Mouse (Mus musculus): ENCODE results near the gene Rnf39. TPM values are rescaled to one million over a fixed set of nuclear protein-coding genes. Genes with fewer than 3 reads are reported as not detected.

The Rnf39 gene
- not detected in 2 replicates for polyA plus RNA-seq (2012; ENCODE audit: insufficient read depth, insufficient read length, low replicate concordance, missing spikeins)

DNA sequence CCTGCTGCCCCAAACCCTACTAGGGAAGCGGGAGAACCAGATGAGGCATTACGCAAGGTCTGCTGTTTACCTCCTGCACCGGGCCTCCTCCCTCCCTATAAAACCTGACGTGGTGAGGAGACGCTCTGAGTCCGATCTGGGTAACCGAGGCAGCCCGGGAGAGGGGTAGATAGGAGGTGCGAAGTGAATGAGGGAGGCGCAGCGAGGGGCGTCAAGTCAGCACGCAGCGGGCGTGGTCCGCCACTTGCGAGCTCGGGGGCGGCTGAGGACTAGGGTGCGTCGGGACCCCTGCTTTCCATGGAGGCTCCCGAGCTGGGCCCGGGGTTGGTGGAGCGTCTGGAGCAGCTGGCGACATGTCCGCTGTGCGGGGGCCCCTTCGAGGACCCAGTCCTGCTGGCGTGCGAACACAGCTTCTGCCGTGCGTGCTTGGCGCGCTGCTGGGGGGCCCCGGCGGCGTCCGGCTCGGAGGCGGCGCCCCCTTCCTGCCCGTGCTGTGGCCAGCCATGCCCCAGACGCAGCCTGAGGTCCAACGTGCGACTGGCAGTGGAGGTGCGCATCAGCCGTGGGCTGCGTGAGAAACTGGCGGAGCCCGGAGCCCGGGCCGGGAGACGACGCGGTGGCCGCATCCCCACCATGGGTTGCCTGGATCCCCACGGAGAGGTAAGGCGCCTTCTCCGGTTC lies at the start of gene Rnf39:
Gene Rnf39 (plus strand): TSS at position 128 of the 681 bp plus-strand sequence.
- peaks cover 18% of the 10 kb centered on the region for H3K4me1 ChIP-seq (ENCODE audit: control insufficient read depth, insufficient read depth, low read length)
- H3K27ac ChIP-seq (ENCODE audit: insufficient read depth, low read depth, low read length) = no peak within 1 kb of the TSS
- 15% methylated on average over 58 of the region's 59 CpGs for WGBS

DNA sequence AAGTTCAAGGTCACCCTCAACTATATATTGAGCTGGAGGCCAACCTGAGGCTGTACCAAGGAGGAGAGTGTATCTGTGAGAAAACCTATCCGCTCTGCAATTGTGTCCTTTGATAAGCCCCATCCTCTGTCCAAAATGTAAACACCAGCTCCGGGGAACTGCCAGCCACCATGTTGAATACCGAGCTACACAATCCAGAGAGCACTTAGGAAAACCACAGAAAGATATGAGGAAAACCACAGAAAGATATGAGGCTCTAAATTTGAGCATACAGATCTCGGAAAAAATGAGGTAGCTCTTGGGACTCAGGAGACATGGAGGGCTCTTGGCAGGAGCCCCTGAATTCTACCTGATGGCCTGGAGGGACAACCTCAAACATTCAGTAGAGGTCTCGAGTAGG lies 49.3 kb upstream of the Rnf39 start:
- no peak overlapping the region for H3K4me3 ChIP-seq (ENCODE audit: insufficient read depth, low read depth, low read length)
- H3K27ac ChIP-seq (ENCODE audit: insufficient read depth, low read depth, low read length) = no peak overlapping the region
- no peaks in the 10 kb centered on the region for H3K4me1 ChIP-seq (ENCODE audit: control insufficient read depth, insufficient read depth, low read length)
- 83% methylated on average over 5 of the region's 5 CpGs for WGBS
- TF ChIP-seq CTCF (IDR thresholded peaks at IDR 0.05; ENCODE audit: insufficient read depth, low read depth, low read length) (no peak), POLR2A (IDR thresholded peaks at IDR 0.05; ENCODE audit: insufficient read depth, low read depth, low read length) (no peak)

More for the DNA sequence above, at the start of gene Rnf39:
- peak within 1 kb of the TSS; percentile 28 for H3K4me3 ChIP-seq (ENCODE audit: insufficient read depth, low read depth, low read length)
- TF ChIP-seq POLR2A (IDR thresholded peaks at IDR 0.05; ENCODE audit: insufficient read depth, low read depth, low read length) (no peak), CTCF (IDR thresholded peaks at IDR 0.05; ENCODE audit: insufficient read depth, low read depth, low read length) (no peak)

DNA sequence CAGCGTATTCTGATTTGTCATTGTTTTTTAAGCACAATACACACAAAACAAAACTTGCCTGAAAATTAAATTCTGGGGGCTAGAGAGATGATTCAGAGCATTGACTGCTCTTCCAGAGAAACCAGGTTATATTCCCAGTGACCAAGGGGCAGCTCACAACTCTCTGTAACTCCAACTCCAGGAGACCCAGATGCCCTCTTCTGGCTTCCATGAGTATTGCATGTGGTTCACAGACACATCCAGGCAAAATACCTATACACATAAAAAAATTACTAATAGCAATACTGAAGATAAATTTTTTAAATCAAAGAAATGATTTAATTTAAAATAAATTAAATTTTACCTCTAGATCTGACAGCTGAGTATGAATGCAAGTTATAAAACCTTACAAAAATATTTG lies 46.1 kb upstream of the Rnf39 start:
- 91% methylated on average over 1 of the region's 1 CpGs for WGBS
- Histone ChIP-seq H3K27ac (ENCODE audit: insufficient read depth, low read depth, low read length) (no peak overlapping the region), H3K4me3 (ENCODE audit: insufficient read depth, low read depth, low read length) (no peak overlapping the region), H3K4me1 (ENCODE audit: control insufficient read depth, insufficient read depth, low read length) (peaks cover 3% of the 10 kb centered on the region)
- no peak for TF ChIP-seq POLR2A (IDR thresholded peaks at IDR 0.05; ENCODE audit: insufficient read depth, low read depth, low read length)
- no peak for TF ChIP-seq CTCF (IDR thresholded peaks at IDR 0.05; ENCODE audit: insufficient read depth, low read depth, low read length)

DNA sequence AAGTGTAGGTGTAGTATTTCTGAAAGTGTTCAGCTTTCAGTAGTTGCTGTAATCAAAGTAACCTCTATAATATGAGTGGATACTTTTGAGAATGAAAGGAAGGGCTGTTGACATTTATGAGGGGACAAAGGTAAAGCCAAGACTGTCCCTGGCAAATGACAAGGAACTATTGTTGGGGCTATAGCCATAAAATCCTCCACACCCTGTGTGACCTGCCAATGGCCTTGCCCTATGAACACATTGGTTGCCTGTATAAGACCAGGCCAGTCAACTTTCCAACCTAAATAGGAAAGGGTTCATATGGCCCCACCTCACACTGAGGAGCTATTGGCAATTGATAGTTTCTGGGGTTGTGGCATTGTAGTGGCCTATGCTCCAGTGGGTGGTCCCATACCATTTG lies 45.7 kb upstream of the Rnf39 start:
- peaks cover 3% of the 10 kb centered on the region for H3K4me1 ChIP-seq (ENCODE audit: control insufficient read depth, insufficient read depth, low read length)
- no peak overlapping the region for H3K27ac ChIP-seq (ENCODE audit: insufficient read depth, low read depth, low read length)
- no peak overlapping the region for H3K4me3 ChIP-seq (ENCODE audit: insufficient read depth, low read depth, low read length)
- no peak for TF ChIP-seq POLR2A (IDR thresholded peaks at IDR 0.05; ENCODE audit: insufficient read depth, low read depth, low read length)

DNA sequence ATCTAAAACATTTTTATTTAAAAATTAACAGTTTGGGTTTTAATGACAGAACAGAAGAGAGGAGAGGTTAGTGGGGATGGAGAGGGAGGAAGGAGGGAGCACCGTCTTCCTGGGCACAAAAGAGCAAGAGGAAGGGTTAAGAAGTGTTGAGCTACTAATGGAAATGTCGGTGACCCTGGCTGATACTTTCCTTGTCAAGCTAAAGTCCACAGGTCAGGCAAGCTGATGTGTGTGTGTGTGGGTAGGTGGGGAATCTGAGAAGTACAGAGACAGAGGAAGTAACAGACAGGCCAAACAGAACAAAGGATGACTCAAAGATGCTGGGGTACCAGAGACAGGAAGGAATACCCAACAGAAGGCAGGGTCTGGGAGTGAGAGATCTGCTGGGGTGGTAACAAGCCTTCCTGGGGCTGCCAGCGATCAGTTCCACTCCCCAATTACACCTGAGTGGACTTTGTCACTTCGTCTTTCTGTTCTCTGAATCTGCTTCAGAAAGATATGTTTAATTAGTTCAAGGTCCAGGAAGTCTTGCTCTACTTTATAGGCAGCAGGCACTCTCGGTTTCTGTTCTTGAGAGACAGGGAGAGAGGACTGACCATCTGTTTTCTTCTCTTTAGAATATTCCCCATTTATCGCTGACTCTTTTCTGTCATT lies 45.0 kb upstream of the Rnf39 start, which contains the start of gene Trim31:
Gene Trim31 (plus strand): TSS at position 567 of the 654 bp plus-strand sequence.
- no peak within 1 kb of the TSS for H3K27ac ChIP-seq (ENCODE audit: insufficient read depth, low read depth, low read length)
- WGBS = 85% methylated on average over 6 of the region's 6 CpGs
- TF ChIP-seq POLR2A (IDR thresholded peaks at IDR 0.05; ENCODE audit: insufficient read depth, low read depth, low read length) = no peak

DNA sequence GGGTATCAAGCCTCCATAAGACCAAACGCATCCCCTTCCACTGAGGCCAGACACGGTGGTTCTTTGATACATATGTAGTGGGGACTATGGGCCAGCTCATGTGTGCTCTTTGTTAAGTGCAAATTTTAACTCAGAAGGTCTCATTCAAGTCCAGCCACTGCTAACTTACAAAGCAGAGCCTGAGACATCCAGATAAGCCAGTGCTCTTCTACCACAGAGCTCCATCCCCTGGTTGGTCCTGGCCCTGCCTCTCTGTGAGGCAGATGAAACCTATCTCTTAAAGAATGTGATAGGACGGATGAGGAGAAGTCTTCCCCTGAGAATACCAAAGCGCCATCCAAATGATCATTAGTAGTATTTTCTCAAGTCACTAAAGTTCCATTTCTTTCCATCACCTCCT lies 43.3 kb upstream of the Rnf39 start:
- Histone ChIP-seq H3K27ac (ENCODE audit: insufficient read depth, low read depth, low read length) (no peak overlapping the region), H3K4me1 (ENCODE audit: control insufficient read depth, insufficient read depth, low read length) (peaks cover 3% of the 10 kb centered on the region), H3K4me3 (ENCODE audit: insufficient read depth, low read depth, low read length) (no peak overlapping the region)
- 84% methylated on average over 4 of the region's 4 CpGs for WGBS
- TF ChIP-seq POLR2A (IDR thresholded peaks at IDR 0.05; ENCODE audit: insufficient read depth, low read depth, low read length) = no peak
- no peak for TF ChIP-seq CTCF (IDR thresholded peaks at IDR 0.05; ENCODE audit: insufficient read depth, low read depth, low read length)

More for the DNA sequence above, 45.0 kb upstream of the Rnf39 start, which contains the start of gene Trim31:
- Histone ChIP-seq H3K4me3 (ENCODE audit: insufficient read depth, low read depth, low read length) (no peak within 1 kb of the TSS), H3K4me1 (ENCODE audit: control insufficient read depth, insufficient read depth, low read length) (peaks cover 3% of the 10 kb centered on the region)

DNA sequence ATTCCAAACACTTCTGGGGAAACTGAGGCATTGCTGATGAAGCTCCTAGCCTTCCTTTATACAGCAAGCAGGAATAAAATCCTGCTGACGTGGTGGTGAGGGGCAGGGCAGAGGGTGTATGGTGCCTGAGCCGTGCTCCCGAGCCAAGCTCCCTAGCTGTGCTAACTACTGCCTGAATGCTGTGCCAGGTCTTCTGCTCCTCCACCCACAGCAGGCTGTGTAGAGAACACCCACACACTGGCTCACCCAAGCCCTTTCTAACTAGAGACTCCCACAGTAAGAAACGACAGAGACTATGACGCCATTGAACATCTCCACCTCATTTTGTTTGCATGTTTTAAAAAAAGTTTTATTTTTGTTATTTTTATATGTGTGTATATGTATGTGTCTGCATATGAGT lies 42.7 kb upstream of the Rnf39 start:
- 29% methylated on average over 5 of the region's 5 CpGs for WGBS
- TF ChIP-seq POLR2A (IDR thresholded peaks at IDR 0.05; ENCODE audit: insufficient read depth, low read depth, low read length) (no peak), CTCF (IDR thresholded peaks at IDR 0.05; ENCODE audit: insufficient read depth, low read depth, low read length) (no peak)
- Histone ChIP-seq H3K4me1 (ENCODE audit: control insufficient read depth, insufficient read depth, low read length) (peaks cover 3% of the 10 kb centered on the region), H3K4me3 (ENCODE audit: insufficient read depth, low read depth, low read length) (no peak overlapping the region), H3K27ac (ENCODE audit: insufficient read depth, low read depth, low read length) (no peak overlapping the region)

DNA sequence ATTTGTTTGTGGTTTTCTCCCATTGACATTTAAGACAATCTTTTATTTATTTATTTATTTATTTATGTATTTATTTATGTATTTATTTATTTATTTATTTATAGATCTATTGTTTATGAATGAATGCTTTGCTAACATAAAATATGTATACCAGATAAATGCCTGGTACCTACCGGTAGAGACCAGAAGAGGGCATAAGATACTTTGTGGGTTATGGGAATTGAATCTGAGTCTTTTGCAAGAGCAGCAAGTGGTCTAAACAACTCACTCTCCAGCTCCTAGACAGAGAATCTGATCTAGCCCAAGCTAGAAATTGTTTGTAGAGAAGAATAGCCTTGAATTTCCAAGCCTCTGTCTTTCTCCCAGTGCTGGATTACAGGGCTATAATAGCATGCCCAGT lies 42.0 kb upstream of the Rnf39 start:
- peaks cover 3% of the 10 kb centered on the region for H3K4me1 ChIP-seq (ENCODE audit: control insufficient read depth, insufficient read depth, low read length)
- H3K4me3 ChIP-seq (ENCODE audit: insufficient read depth, low read depth, low read length) = no peak overlapping the region
- TF ChIP-seq POLR2A (IDR thresholded peaks at IDR 0.05; ENCODE audit: insufficient read depth, low read depth, low read length) (no peak), CTCF (IDR thresholded peaks at IDR 0.05; ENCODE audit: insufficient read depth, low read depth, low read length) (no peak)
- H3K27ac ChIP-seq (ENCODE audit: insufficient read depth, low read depth, low read length) = no peak overlapping the region
- WGBS = 41% methylated on average over 1 of the region's 1 CpGs

DNA sequence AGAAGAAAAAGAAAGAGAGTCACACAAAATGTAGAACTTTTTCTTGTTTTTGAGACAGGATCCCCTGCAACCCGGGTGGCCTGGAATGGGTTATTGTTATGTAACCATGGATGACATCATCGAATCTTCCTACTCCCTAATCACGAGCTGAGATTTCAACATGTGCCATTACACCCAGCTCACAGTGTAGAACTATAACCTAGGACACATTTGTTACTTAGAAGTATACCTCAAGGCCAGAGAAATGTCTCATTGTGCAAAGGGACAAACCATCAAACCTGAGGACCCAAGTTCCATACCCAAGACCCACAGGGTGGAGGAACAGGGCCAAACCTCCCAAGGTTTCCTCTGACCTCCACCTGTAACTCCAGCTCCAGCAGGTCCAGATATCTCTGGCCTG lies 39.1 kb upstream of the Rnf39 start:
- no peak overlapping the region for H3K4me3 ChIP-seq (ENCODE audit: insufficient read depth, low read depth, low read length)
- TF ChIP-seq CTCF (IDR thresholded peaks at IDR 0.05; ENCODE audit: insufficient read depth, low read depth, low read length) = no peak
- no peak for TF ChIP-seq POLR2A (IDR thresholded peaks at IDR 0.05; ENCODE audit: insufficient read depth, low read depth, low read length)
- no peak overlapping the region for H3K27ac ChIP-seq (ENCODE audit: insufficient read depth, low read depth, low read length)
- 53% methylated on average over 3 of the region's 3 CpGs for WGBS
- H3K4me1 ChIP-seq (ENCODE audit: control insufficient read depth, insufficient read depth, low read length) = peaks cover 3% of the 10 kb centered on the region

Measured in olfactory bulb, adult 2 months (tissue).